Mouse (Mus musculus): ENCODE measurements around the gene Ermap. TPM values are rescaled to one million over a fixed set of nuclear protein-coding genes. Genes with fewer than 3 reads are reported as not detected.

Ermap gene
- polyA plus RNA-seq, 1 experiment from 2014 or later = 7.0 TPM

DNA sequence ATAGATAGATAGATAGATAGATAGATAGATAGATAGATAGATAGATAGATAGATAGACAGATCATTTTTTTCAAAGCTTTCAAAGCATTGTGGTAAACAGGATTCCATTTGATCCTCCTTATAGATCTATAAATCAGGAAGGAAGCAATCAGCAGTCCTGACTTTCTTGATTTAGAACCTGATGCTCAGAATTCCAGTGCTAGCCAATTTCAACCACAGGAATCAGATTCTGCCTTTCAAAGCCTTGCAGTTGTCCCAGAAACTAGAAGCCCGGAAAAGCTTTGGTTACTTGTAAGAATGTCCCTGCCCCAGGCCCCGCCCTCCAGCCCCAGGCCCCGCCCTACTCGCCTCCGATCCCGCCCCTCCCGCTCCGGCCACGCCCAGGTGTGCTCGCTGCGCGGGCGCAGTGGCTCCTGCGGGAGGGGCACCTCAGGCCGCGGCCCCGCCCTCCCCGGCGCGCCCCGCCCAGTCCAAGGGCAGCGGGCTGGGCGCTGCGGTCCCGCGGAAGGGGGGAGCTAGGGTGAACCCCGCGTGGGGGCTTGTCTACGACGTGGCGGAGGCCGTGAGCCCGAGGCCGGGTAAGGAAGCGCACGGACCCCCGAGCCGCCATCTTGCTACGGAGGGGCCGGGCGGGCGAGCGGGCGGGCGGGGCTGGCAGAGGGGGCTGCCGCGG is 5.2 kb upstream of the Ermap start, which contains the start of gene Svbp:
Svbp (plus strand) TSS at position 398 of the 673 bp plus-strand sequence.
- H3K9ac ChIP-seq (replicated peaks; ENCODE audit: low read length) = peak within 1 kb of the TSS; percentile 79
- peak within 1 kb of the TSS; percentile 47 for H3K27ac ChIP-seq (replicated peaks; ENCODE audit: low read depth, low read length)
- 1% methylated on average over 41 of the region's 47 CpGs for WGBS

DNA sequence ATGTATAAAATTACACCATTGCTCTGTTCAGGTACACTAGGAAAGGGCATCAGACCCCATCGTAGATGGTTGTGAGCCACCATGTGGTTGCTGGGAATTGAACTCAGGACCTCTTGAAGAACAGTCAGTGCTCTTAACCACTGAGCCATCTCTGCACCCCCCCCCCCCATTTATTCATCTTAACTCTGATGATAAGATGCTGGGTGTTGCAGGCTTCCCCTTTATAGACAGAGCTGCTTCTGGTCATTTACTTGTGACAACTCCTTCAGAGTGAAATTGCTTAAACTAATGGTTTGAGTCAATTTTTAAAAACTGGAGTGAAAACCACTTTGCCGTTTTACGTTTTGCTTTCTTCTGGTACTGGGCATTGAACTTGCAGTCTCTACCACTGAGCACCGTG is 2.9 kb upstream of the Ermap start:
- no peak overlapping the region for H3K4me3 ChIP-seq (ENCODE audit: low read depth, low read length)
- H3K9ac ChIP-seq (replicated peaks; ENCODE audit: low read length) = no peak overlapping the region
- DNase-seq (ENCODE audit: low spot score) (no peak), ATAC-seq (replicated peaks; ENCODE audit: insufficient number of reproducible peaks, low FRiP score, low TSS enrichment, low read depth) (no peak)
- no peaks in the 10 kb centered on the region; the same call in 1 of the 2 replicates for H3K4me1 ChIP-seq (ENCODE audit: control insufficient read depth, insufficient read depth, low read length)
- no peak overlapping the region for H3K4me2 ChIP-seq (ENCODE audit: low read depth, low read length)
- no peaks in the 10 kb centered on the region for H3K9me3 ChIP-seq (replicated peaks; ENCODE audit: control insufficient read depth, low read length)
- no peaks in the 10 kb centered on the region; the same call in 1 of the 2 replicates for H3K36me3 ChIP-seq (replicated peaks; ENCODE audit: control insufficient read depth, insufficient read depth, low read depth, low read length)
- 88% methylated on average over 4 of the region's 4 CpGs for WGBS
- H3K27me3 ChIP-seq (ENCODE audit: control insufficient read depth, insufficient read depth, low read length) = no peaks in the 10 kb centered on the region
- no peak overlapping the region for H3K27ac ChIP-seq (replicated peaks; ENCODE audit: low read depth, low read length)

More for the DNA sequence above, 5.2 kb upstream of the Ermap start, which contains the start of gene Svbp:
- peak within 1 kb of the TSS; percentile 79 for H3K4me3 ChIP-seq (ENCODE audit: low read depth, low read length)
- no peaks in the 10 kb centered on the region for H3K9me3 ChIP-seq (replicated peaks; ENCODE audit: control insufficient read depth, low read length)
- no peaks in the 10 kb centered on the region for H3K27me3 ChIP-seq (ENCODE audit: control insufficient read depth, insufficient read depth, low read length)
- no peaks in the 10 kb centered on the region; the same call in 1 of the 2 replicates for H3K36me3 ChIP-seq (replicated peaks; ENCODE audit: control insufficient read depth, insufficient read depth, low read depth, low read length)
- DNase-seq (ENCODE audit: low spot score) (peak; percentile 93), ATAC-seq (replicated peaks; ENCODE audit: insufficient number of reproducible peaks, low FRiP score, low TSS enrichment, low read depth) (peak; percentile 82)
- peak within 1 kb of the TSS; percentile 66 for H3K4me2 ChIP-seq (ENCODE audit: low read depth, low read length)
- H3K4me1 ChIP-seq (ENCODE audit: control insufficient read depth, insufficient read depth, low read length) = no peaks in the 10 kb centered on the region; the same call in 1 of the 2 replicates

DNA sequence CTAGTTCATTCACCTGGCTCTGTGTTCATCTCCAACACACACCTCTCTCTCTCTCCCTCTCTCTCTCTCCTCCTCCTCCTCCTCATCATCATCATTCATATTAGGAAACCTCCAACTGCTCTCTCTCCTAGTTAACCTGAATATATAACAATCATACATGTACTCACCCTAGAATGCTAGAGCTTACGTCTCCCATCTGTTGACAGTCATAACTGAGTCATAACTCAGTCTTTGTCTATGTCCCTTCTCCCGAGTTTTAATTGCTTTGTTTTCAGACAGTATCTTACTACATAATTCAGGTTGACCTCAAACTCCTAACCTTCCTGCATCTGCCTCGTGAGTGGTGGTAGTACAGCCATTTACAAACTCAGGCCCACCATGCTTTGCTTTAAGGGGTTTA is 1.5 kb upstream of the Ermap start:
- Histone ChIP-seq H3K9ac (replicated peaks; ENCODE audit: low read length) (no peak overlapping the region), H3K4me1 (ENCODE audit: control insufficient read depth, insufficient read depth, low read length) (no peaks in the 10 kb centered on the region), H3K36me3 (replicated peaks; ENCODE audit: control insufficient read depth, insufficient read depth, low read depth, low read length) (no peaks in the 10 kb centered on the region), H3K27me3 (ENCODE audit: control insufficient read depth, insufficient read depth, low read length) (no peaks in the 10 kb centered on the region), H3K27ac (replicated peaks; ENCODE audit: low read depth, low read length) (no peak overlapping the region), H3K4me2 (ENCODE audit: low read depth, low read length) (no peak overlapping the region), H3K9me3 (replicated peaks; ENCODE audit: control insufficient read depth, low read length) (no peaks in the 10 kb centered on the region), H3K4me3 (ENCODE audit: low read depth, low read length) (no peak overlapping the region)
- WGBS = 75% methylated on average over 3 of the region's 3 CpGs
- DNase-seq (ENCODE audit: low spot score) = no peak
- ATAC-seq (replicated peaks; ENCODE audit: insufficient number of reproducible peaks, low FRiP score, low TSS enrichment, low read depth) = no peak

GRCm38 (mm10) chr4:119190618-119191017 is 807 bp upstream of the Ermap start:
- Histone ChIP-seq H3K27ac (replicated peaks; ENCODE audit: low read depth, low read length) (no peak overlapping the region), H3K4me2 (ENCODE audit: low read depth, low read length) (no peak overlapping the region), H3K9me3 (replicated peaks; ENCODE audit: control insufficient read depth, low read length) (no peaks in the 10 kb centered on the region), H3K36me3 (replicated peaks; ENCODE audit: control insufficient read depth, insufficient read depth, low read depth, low read length) (no peaks in the 10 kb centered on the region), H3K4me3 (ENCODE audit: low read depth, low read length) (no peak overlapping the region), H3K9ac (replicated peaks; ENCODE audit: low read length) (no peak overlapping the region), H3K4me1 (ENCODE audit: control insufficient read depth, insufficient read depth, low read length) (no peaks in the 10 kb centered on the region), H3K27me3 (ENCODE audit: control insufficient read depth, insufficient read depth, low read length) (no peaks in the 10 kb centered on the region)
- WGBS = 88% methylated on average over 8 of the region's 8 CpGs
- ATAC-seq (replicated peaks; ENCODE audit: insufficient number of reproducible peaks, low FRiP score, low TSS enrichment, low read depth) (no peak), DNase-seq (ENCODE audit: low spot score) (no peak)

DNA sequence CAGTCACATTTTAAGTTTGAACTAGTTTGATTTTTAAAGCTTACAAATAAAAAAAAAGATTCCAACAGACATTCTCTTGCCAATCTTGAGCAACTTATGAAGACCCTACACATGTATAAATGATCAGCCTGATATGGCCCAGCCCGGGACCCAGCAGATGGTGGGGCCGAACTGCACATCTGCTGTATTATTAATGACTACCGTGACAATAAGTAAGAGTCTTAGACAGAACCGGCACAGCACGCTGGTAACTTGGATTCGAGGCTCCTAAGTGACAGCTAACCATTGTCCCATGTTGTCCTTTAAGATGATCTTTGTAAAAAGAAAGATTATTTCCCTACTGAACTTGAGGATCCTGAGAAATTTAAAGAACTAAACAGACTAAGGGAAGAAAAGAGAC is 419 bp downstream of the Ermap start:
- Histone ChIP-seq H3K4me1 (ENCODE audit: control insufficient read depth, insufficient read depth, low read length) (no peaks in the 10 kb centered on the region), H3K27ac (replicated peaks; ENCODE audit: low read depth, low read length) (no peak overlapping the region), H3K4me3 (ENCODE audit: low read depth, low read length) (no peak overlapping the region), H3K27me3 (ENCODE audit: control insufficient read depth, insufficient read depth, low read length) (no peaks in the 10 kb centered on the region), H3K9me3 (replicated peaks; ENCODE audit: control insufficient read depth, low read length) (no peaks in the 10 kb centered on the region), H3K36me3 (replicated peaks; ENCODE audit: control insufficient read depth, insufficient read depth, low read depth, low read length) (no peaks in the 10 kb centered on the region), H3K4me2 (ENCODE audit: low read depth, low read length) (no peak overlapping the region), H3K9ac (replicated peaks; ENCODE audit: low read length) (no peak overlapping the region)
- DNase-seq (ENCODE audit: low spot score) (no peak), ATAC-seq (replicated peaks; ENCODE audit: insufficient number of reproducible peaks, low FRiP score, low TSS enrichment, low read depth) (no peak)
- 81% methylated on average over 6 of the region's 6 CpGs for WGBS

- H3K4me3 ChIP-seq (ENCODE audit: low read depth, low read length) = no peak overlapping the region
- ATAC-seq (replicated peaks; ENCODE audit: insufficient number of reproducible peaks, low FRiP score, low TSS enrichment, low read depth) (no peak), DNase-seq (ENCODE audit: low spot score) (no peak)
- no peaks in the 10 kb centered on the region for H3K27me3 ChIP-seq (ENCODE audit: control insufficient read depth, insufficient read depth, low read length)
- H3K4me2 ChIP-seq (ENCODE audit: low read depth, low read length) = no peak overlapping the region
- no peak overlapping the region for H3K9ac ChIP-seq (replicated peaks; ENCODE audit: low read length)
- no peaks in the 10 kb centered on the region for H3K36me3 ChIP-seq (replicated peaks; ENCODE audit: control insufficient read depth, insufficient read depth, low read depth, low read length)
- WGBS = 57% methylated on average over 11 of the region's 11 CpGs
- no peak overlapping the region for H3K27ac ChIP-seq (replicated peaks; ENCODE audit: low read depth, low read length)
- no peaks in the 10 kb centered on the region for H3K4me1 ChIP-seq (ENCODE audit: control insufficient read depth, insufficient read depth, low read length)
- H3K9me3 ChIP-seq (replicated peaks; ENCODE audit: control insufficient read depth, low read length) = no peaks in the 10 kb centered on the region
Measured at GRCm38 (mm10) chr4:119188060-119188785, 1.6 kb downstream of the Ermap start.

DNA sequence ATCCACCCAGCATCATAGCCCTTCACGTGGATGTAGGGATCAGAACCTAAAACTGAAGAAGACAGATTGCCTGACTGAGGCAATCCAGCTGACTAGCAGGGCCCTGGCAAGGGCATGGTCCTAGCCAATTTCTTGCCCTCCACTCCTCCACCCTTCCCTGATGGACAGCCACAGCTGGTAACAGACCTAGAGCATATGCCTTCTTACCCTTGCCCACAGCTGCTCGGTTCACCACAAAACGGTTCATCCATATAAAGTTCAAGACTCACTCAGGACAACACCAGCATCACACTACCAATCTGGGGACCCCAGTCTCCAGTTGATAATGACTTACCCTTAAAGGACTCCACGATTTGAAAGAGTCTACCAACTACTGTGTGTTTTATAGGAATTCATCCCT is 4.0 kb downstream of the Ermap start:
- Histone ChIP-seq H3K36me3 (replicated peaks; ENCODE audit: control insufficient read depth, insufficient read depth, low read depth, low read length) (no peaks in the 10 kb centered on the region), H3K27me3 (ENCODE audit: control insufficient read depth, insufficient read depth, low read length) (no peaks in the 10 kb centered on the region), H3K4me3 (ENCODE audit: low read depth, low read length) (no peak overlapping the region), H3K9ac (replicated peaks; ENCODE audit: low read length) (no peak overlapping the region), H3K9me3 (replicated peaks; ENCODE audit: control insufficient read depth, low read length) (no peaks in the 10 kb centered on the region), H3K4me1 (ENCODE audit: control insufficient read depth, insufficient read depth, low read length) (no peaks in the 10 kb centered on the region), H3K4me2 (ENCODE audit: low read depth, low read length) (no peak overlapping the region), H3K27ac (replicated peaks; ENCODE audit: low read depth, low read length) (no peak overlapping the region)
- ATAC-seq (replicated peaks; ENCODE audit: insufficient number of reproducible peaks, low FRiP score, low TSS enrichment, low read depth) = no peak
- DNase-seq (ENCODE audit: low spot score) = no peak
- 77% methylated on average over 4 of the region's 4 CpGs for WGBS

DNA sequence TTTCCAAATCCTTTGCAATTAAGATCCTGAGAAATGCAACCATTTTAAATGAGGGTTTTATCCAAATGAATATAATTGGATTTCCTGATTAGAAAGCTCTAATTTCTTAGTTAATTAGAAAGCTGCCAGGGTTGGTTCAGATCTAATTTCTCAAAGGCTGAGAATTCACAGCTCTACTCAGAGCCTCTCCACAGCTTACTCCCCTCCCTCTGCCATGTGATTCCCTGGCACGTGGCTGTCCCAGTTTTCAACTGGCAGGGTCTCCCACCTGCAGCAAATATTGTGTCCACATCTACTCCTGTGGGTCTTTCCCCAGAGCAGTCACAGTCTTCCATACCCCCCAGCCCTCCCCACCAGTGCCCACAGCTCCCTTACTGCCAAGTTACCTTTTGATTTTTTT is 6.3 kb downstream of the Ermap start:
- 55% methylated on average over 1 of the region's 1 CpGs for WGBS
- no peak for ATAC-seq (replicated peaks; ENCODE audit: insufficient number of reproducible peaks, low FRiP score, low TSS enrichment, low read depth)

More for the DNA sequence above, 6.3 kb downstream of the Ermap start:
- H3K36me3 ChIP-seq (replicated peaks; ENCODE audit: control insufficient read depth, insufficient read depth, low read depth, low read length) = no peaks in the 10 kb centered on the region
- H3K4me2 ChIP-seq (ENCODE audit: low read depth, low read length) = no peak overlapping the region
- no peak overlapping the region for H3K27ac ChIP-seq (replicated peaks; ENCODE audit: low read depth, low read length)
- no peaks in the 10 kb centered on the region for H3K4me1 ChIP-seq (ENCODE audit: control insufficient read depth, insufficient read depth, low read length)
- no peak overlapping the region for H3K4me3 ChIP-seq (ENCODE audit: low read depth, low read length)
- H3K9me3 ChIP-seq (replicated peaks; ENCODE audit: control insufficient read depth, low read length) = no peaks in the 10 kb centered on the region
- H3K9ac ChIP-seq (replicated peaks; ENCODE audit: low read length) = no peak overlapping the region
- no peak for DNase-seq (ENCODE audit: low spot score)
- no peaks in the 10 kb centered on the region for H3K27me3 ChIP-seq (ENCODE audit: control insufficient read depth, insufficient read depth, low read length)
